Mouse (Mus musculus): ENCODE results near the gene Bcl9l. TPM values are rescaled to one million over a fixed set of nuclear protein-coding genes. Genes with fewer than 3 reads are reported as not detected.
A peak's percentile ranks its signal among the peaks of the same experiment; 100 is the strongest.

The Bcl9l gene
- polyA plus RNA-seq, 1 experiment from 2014 or later, result 2.0 TPM

DNA sequence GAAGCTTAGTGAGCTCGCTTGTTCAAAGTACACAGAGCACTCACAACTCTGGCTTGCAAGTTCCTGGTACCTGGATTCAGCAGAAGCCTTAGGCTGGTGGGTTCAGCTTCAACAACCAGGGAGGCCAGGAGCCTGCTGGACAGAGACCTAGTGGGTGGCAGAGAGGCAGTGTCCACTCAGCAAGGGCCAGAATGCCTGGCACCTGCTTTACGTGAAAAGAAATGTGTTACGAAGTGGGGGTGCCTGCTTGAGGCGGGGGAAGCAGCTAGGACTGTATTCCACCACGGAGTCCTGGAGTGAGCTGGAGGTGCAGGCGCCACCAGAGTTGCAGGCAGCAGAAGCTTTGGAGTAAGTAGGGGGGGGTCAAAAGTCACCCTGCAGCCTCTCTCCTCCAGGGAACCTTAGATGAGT, 2.5 kb downstream of the Bcl9l start:
- ATAC-seq (no peak), DNase-seq (no peak)
- WGBS (ENCODE audit: insufficient replicate concordance), result 52% methylated on average over 6 of the region's 6 CpGs

DNA sequence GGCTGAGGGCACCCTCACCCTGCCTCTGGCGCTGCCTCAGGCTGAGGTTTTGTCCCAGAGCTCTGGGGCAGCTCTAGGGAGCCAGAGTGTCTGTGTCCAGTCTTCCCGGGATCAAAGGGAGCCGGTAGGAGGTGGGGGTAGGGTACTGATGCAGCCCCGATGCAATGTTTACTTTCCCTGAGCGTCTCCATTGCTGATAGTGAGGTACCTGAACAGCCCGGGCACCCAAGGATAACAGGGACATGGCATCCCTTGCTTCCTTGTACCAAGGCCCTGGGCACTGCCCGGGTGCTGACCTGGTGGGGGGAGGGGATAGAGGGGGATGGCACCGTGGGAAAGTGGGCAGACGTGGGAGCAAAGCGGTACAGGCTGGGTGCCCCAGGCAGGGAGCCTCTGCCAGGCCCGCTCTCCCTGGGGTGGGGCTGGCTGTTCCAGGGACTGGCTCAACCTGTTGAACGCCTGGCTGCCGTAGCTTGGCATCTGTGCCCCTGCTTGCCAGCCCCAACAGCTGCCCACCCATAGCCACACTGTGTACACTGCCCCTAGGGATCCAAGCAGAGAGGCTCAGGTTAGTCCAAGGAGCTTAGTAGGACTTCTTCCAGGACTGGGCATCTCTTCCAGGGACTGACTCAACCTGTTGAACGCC, 3.0 kb downstream of the Bcl9l start:
- H3K4me2 ChIP-seq (ENCODE audit: low read depth, low read length), result peak overlapping the region; percentile 92
- TF ChIP-seq EP300 (IDR thresholded peaks at IDR 0.05; ENCODE audit: low read depth) (no peak), CTCF (IDR thresholded peaks at IDR 0.05; ENCODE audit: low read depth) (no peak)
- ATAC-seq (no peak), DNase-seq (peak; percentile 54)
- 52% methylated on average over 14 of the region's 14 CpGs for WGBS (ENCODE audit: insufficient replicate concordance)
- H3K36me3 ChIP-seq (replicated peaks; ENCODE audit: insufficient read depth, low read length), result no peaks in the 10 kb centered on the region
- H3K9ac ChIP-seq (replicated peaks), result peak overlapping the region; percentile 54; the same call in 1 of the 2 replicates
- 0 out of 2 replicates have a peak, but pooled peaks cover 3% of the 10 kb centered on the region for H3K27me3 ChIP-seq (ENCODE audit: insufficient read depth, low read length)
- H3K4me3 ChIP-seq (ENCODE audit: low read depth, low read length), result peak overlapping the region; percentile 70
- H3K4me1 ChIP-seq (ENCODE audit: insufficient read depth), result peaks cover 51% of the 10 kb centered on the region
- no peaks in the 10 kb centered on the region for H3K9me3 ChIP-seq (ENCODE audit: low read length)
- H3K27ac ChIP-seq (ENCODE audit: low read depth), result peak overlapping the region; percentile 97

More for the DNA sequence above, 2.5 kb downstream of the Bcl9l start:
- Histone ChIP-seq H3K9me3 (ENCODE audit: low read length) (no peaks in the 10 kb centered on the region), H3K36me3 (replicated peaks; ENCODE audit: insufficient read depth, low read length) (no peaks in the 10 kb centered on the region), H3K27ac (ENCODE audit: low read depth) (peak overlapping the region; percentile 97), H3K27me3 (ENCODE audit: insufficient read depth, low read length) (0 out of 2 replicates have a peak, but pooled peaks cover 3% of the 10 kb centered on the region), H3K4me3 (ENCODE audit: low read depth, low read length) (peak overlapping the region; percentile 70), H3K9ac (replicated peaks) (peak overlapping the region; percentile 23; the same call in 1 of the 2 replicates), H3K4me2 (ENCODE audit: low read depth, low read length) (peak overlapping the region; percentile 92), H3K4me1 (ENCODE audit: insufficient read depth) (peaks cover 50% of the 10 kb centered on the region)
- TF ChIP-seq CTCF (IDR thresholded peaks at IDR 0.05; ENCODE audit: low read depth), result no peak

DNA sequence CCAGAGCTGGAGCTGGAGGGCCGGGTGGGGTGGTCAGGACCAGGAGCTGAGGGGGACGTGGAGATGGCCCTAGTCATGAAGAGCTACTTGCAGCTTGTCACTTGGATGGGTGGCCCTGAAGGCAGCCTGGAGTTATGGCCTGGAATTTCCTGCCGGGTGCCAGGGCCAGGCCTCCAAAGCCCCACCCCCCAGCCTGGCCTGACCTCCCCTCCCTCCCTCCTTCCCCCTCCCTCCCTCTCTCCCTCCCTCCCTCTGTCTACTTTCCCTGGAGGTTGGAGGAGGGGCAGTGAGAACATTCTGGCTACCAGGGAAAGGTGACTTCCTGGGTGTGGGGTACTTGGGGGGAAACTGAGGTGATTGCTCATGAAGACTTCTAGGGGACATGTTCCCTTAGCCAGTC, 3.7 kb downstream of the Bcl9l start:
- WGBS (ENCODE audit: insufficient replicate concordance), result 54% methylated on average over 3 of the region's 3 CpGs
- ATAC-seq, result no peak
- H3K4me3 ChIP-seq (ENCODE audit: low read depth, low read length), result peak overlapping the region; percentile 42
- no peak for TF ChIP-seq CTCF (IDR thresholded peaks at IDR 0.05; ENCODE audit: low read depth)
- no peak for TF ChIP-seq EP300 (IDR thresholded peaks at IDR 0.05; ENCODE audit: low read depth)
- H3K36me3 ChIP-seq (replicated peaks; ENCODE audit: insufficient read depth, low read length), result no peaks in the 10 kb centered on the region
- 0 out of 2 replicates have a peak, but pooled peaks cover 3% of the 10 kb centered on the region for H3K27me3 ChIP-seq (ENCODE audit: insufficient read depth, low read length)
- peak; percentile 58 for DNase-seq
- H3K4me1 ChIP-seq (ENCODE audit: insufficient read depth), result peaks cover 56% of the 10 kb centered on the region
- peak overlapping the region; percentile 92 for H3K4me2 ChIP-seq (ENCODE audit: low read depth, low read length)
- H3K27ac ChIP-seq (ENCODE audit: low read depth), result peak overlapping the region; percentile 97
- no peaks in the 10 kb centered on the region for H3K9me3 ChIP-seq (ENCODE audit: low read length)
- peak overlapping the region; percentile 54 for H3K9ac ChIP-seq (replicated peaks)

DNA sequence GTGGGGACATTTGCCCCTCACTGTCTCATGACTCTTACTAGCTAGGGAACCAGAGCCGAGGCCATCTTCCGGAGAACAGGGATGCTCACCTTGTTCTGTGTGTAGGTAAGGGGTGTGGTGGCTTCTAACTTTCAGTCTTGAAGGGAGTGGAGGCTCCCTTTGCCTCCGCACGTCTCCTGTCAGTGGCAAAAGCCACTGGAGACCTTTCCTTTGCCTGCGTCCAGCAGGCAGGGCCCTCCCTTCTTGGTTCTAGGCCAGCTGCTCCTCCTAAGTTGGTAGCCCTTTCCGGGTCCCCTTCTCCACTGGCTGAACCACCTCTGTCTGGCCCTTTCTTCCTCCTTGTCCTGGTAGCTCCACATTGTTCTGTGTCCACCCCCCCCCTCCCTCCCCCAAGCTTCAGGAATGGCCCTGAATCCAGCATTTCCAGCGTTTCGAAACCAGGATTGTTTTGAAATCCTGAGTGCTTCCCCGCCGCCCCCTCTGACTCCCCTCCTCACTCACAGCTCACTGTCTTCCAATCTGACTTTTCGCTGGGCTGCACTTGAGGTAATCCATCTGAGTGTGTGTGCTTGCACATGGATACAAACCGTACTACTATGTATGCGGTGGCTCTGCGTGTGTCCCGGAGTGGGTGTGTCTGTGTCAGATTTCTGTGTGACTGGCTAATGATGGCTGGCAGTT, 4.3 kb downstream of the Bcl9l start:
- H3K4me2 ChIP-seq (ENCODE audit: low read depth, low read length), result peak overlapping the region; percentile 92
- DNase-seq, result peak; percentile 55
- no peak for ATAC-seq
- no peaks in the 10 kb centered on the region for H3K36me3 ChIP-seq (replicated peaks; ENCODE audit: insufficient read depth, low read length)
- peaks cover 59% of the 10 kb centered on the region for H3K4me1 ChIP-seq (ENCODE audit: insufficient read depth)
- H3K9ac ChIP-seq (replicated peaks), result peak overlapping the region; percentile 54
- H3K27me3 ChIP-seq (ENCODE audit: insufficient read depth, low read length), result no peaks in the 10 kb centered on the region
- H3K4me3 ChIP-seq (ENCODE audit: low read depth, low read length), result peak overlapping the region; percentile 42
- TF ChIP-seq EP300 (IDR thresholded peaks at IDR 0.05; ENCODE audit: low read depth) (no peak), CTCF (IDR thresholded peaks at IDR 0.05; ENCODE audit: low read depth) (no peak)
- peak overlapping the region; percentile 97 for H3K27ac ChIP-seq (ENCODE audit: low read depth)
- WGBS (ENCODE audit: insufficient replicate concordance), result 42% methylated on average over 15 of the region's 15 CpGs
- no peaks in the 10 kb centered on the region for H3K9me3 ChIP-seq (ENCODE audit: low read length)

DNA sequence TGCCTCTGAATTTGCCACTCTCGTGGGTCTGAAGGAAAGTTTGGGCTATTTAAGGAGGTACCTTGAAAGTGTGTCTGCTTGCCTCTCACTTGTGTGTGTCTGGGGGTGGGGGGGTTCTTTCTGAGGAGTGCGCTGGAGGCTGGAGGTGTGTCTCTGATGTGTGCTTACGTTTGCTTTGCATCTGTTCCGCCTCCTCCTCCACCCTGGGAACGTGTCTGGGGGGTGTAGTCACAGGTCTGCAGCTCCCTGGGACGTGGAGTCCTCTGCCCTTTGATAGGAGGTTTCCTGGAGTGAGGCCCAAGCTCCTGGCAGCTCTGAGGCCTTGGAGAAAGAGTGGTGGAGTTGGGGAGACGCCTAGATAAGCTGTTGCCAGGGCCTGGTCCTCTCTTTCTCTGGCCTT, 4.8 kb downstream of the Bcl9l start:
- no peaks in the 10 kb centered on the region for H3K9me3 ChIP-seq (ENCODE audit: low read length)
- H3K4me2 ChIP-seq (ENCODE audit: low read depth, low read length), result peak overlapping the region; percentile 92
- H3K4me3 ChIP-seq (ENCODE audit: low read depth, low read length), result peak overlapping the region; percentile 42
- H3K27me3 ChIP-seq (ENCODE audit: insufficient read depth, low read length), result no peaks in the 10 kb centered on the region
- DNase-seq, result peak; percentile 68
- peak overlapping the region; percentile 6; the same call in 1 of the 2 replicates for H3K9ac ChIP-seq (replicated peaks)
- H3K27ac ChIP-seq (ENCODE audit: low read depth), result peak overlapping the region; percentile 97
- 33% methylated on average over 7 of the region's 7 CpGs for WGBS (ENCODE audit: insufficient replicate concordance)
- H3K36me3 ChIP-seq (replicated peaks; ENCODE audit: insufficient read depth, low read length), result no peaks in the 10 kb centered on the region
- TF ChIP-seq CTCF (IDR thresholded peaks at IDR 0.05; ENCODE audit: low read depth), result no peak
- peak; percentile 58; the same call in 1 of the 2 replicates for TF ChIP-seq EP300 (IDR thresholded peaks at IDR 0.05; ENCODE audit: low read depth)
- ATAC-seq, result peak; percentile 19; the same call in 1 of the 2 replicates
- peaks cover 55% of the 10 kb centered on the region for H3K4me1 ChIP-seq (ENCODE audit: insufficient read depth)

DNA sequence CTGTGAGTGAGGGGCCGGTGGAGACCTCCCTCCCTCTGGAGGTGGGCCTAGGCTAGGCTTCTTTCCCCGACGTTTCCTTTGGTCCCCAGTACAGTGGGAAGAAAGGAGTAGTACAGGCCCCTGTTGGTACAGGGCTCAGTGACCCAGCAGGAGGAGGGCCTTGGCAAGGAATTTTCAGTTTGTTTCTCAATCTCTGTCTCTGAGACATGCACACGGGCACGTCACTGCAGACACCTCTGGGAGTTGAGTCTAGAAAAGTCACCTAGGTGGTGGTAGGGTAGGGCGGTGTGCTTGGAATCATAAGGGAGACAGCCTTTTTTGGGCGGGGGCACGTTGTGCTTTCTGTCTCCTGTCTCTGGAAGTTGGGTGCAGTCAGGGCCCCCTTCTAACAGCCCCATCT, 5.8 kb downstream of the Bcl9l start:
- no peaks in the 10 kb centered on the region for H3K27me3 ChIP-seq (ENCODE audit: insufficient read depth, low read length)
- ATAC-seq, result no peak
- TF ChIP-seq CTCF (IDR thresholded peaks at IDR 0.05; ENCODE audit: low read depth) (no peak), EP300 (IDR thresholded peaks at IDR 0.05; ENCODE audit: low read depth) (no peak)
- WGBS (ENCODE audit: insufficient replicate concordance), result 37% methylated on average over 8 of the region's 8 CpGs
- H3K4me2 ChIP-seq (ENCODE audit: low read depth, low read length), result peak overlapping the region; percentile 92
- H3K4me1 ChIP-seq (ENCODE audit: insufficient read depth), result peaks cover 62% of the 10 kb centered on the region
- no peaks in the 10 kb centered on the region for H3K36me3 ChIP-seq (replicated peaks; ENCODE audit: insufficient read depth, low read length)
- H3K9me3 ChIP-seq (ENCODE audit: low read length), result no peaks in the 10 kb centered on the region
- peak overlapping the region; percentile 97 for H3K27ac ChIP-seq (ENCODE audit: low read depth)
- DNase-seq, result no peak
- H3K4me3 ChIP-seq (ENCODE audit: low read depth, low read length), result no peak overlapping the region
- H3K9ac ChIP-seq (replicated peaks), result peak overlapping the region; percentile 34; the same call in 1 of the 2 replicates
